Mouse (Mus musculus): Measurements from ENCODE around the gene Dusp3.

The Dusp3 gene

DNA sequence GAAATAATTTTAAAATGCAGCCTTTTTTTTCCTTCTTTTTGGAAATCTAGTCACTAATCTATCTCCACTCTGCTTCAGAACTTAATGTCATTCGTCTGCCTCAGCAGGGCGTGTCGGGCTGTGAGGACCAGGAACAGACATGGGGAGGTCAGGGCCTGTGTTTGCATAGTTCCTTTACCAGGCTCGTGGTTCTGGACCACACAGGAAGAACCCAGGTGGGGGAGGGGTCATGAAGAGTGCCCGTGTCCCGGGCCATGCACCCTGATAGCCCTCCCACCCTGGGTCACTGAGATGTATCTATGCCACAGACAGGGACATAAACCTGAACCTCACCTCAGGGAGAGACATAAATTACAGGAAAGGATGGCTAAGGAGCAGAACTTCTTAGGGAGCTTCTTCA is 12.6 kb downstream of the Dusp3 start:
- DNase-seq: peak; percentile 30

DNA sequence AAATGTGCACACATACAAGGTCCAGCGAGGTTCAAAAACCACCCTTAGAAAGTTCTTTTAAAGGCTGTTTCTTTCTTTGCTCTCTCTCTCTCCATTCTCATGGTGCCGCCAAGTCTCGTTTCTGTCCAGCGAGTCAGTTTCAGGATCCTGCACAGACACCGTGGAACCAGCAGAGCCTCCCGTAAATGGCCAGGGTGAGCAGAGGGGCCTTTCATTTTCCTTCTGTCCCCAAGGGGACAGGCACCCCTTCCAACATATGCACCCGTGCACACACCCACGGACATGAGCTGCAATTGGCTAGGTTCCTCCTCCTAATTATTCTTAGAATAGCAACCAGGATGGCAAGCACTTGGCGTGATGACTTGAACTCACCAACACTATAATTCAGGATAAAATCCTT is 13.3 kb downstream of the Dusp3 start:
- DNase-seq: no peak

DNA sequence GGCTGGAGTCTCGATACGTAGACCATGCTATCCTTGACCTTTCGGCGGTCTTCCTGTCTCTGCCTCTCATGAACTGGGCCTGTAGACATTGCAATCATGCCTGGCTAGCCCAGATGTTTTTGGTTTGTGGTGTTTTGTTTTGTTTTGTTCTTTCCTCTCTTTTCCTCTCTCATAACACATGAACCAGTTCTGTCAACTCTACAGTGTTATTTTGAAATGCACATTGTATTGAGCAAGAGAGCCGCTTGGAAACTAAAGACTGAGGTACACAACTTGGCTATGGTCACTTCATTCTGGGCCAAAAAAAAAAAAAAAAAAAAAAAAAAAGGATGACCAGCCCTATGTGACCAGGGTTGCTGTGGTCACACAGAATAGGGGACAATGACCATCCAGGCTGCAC is 14.2 kb downstream of the Dusp3 start:
- DNase-seq: peak; percentile 56

DNA sequence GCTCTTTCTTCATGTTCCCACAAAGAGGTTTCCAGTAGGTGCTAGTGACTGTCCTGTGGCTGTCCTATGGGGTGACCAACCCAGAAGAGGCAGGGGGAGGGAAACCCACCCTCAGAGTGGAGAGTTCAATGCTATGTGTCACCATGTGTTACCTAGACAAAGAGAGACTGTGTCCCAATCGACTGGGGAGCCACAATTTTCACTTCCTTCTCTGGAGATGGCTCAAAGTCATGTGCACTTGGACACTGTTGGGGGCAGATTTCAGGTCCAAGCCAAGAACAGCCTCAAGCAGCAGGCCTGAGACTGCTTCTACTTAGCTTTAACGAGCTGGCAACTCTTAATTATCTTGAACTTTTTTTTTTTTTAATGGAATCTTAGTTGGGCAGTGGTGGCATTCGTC is 14.7 kb downstream of the Dusp3 start:
- peak; percentile 42 for DNase-seq

DNA sequence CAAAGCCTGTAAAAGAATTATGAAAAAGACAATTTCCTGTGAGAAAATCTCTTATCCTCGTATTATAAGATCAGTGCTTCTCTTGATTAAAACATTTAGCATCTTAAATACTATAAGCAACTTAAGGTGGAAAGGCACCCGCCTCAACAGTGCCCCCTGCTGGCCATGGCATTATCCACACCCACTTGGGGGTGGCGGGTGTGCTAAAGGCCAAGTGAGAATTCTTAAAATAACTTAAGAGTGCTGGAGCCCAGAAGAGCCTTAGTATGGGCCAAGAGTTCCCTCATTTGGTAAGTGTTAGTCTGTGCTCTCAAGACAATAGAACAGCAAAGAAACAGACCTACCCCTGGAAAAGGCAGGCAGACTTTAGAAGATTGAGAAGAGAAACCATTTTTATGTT is 15.4 kb downstream of the Dusp3 start:
- DNase-seq: peak; percentile 76

DNA sequence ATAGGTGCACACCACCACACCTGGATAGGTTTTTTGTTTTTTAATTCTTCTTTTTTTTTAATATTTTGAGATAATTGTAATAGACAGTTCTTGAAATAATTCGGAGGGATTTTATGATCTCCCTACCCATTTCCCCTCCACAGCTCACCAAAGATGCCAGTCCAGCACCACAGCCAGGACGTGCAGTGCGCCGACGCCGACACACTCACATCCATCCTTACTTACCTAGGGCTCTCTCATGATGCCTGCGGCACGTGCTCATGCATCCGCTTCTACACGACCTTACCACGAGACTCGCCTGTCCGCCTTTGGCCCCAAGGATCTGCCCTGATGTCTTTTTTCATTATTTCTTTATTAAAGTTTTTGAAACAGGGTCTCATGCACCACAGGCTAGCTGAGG is 17.0 kb downstream of the Dusp3 start:
- no peak for DNase-seq

DNA sequence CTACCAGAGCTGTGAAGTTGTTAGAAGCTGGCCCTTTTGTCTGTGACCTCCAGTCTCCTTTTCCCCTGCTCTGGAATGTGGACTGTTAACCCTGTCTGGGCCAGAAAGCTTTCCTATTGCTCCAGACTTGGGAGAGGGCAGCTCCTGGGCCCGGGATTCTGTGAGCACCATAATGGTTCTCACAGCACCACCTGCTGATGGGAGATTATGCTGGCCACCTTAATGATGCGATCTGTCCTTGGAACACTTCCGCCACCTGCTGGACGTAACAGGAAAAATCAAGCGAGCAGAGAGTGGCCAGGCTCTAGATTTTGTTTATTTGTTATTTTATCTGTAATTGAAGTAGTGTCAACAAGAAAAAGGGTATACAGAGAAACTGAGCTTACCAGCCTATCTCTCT is 18.0 kb downstream of the Dusp3 start:
- DNase-seq: peak; percentile 93

DNA sequence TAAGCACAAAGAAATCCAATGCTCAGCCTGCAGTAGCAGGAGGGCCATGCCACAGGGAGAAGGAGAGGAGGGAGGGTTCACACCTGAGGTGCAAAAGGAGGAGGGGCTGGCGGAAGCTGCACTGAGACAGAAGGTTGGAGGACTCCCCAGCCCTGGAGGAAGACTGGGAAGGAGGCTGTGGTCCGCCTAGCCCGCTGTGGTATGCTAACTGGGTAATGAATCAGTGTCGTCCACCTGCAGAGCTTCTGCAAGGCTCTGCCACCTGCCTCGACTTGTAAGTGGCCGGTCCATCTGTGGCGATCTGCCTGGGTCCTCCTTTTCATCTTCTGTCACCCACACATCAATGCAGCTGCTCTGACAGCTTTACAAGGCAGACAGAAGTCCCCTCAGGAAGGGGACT is 18.5 kb downstream of the Dusp3 start:
- DNase-seq: no peak

DNA sequence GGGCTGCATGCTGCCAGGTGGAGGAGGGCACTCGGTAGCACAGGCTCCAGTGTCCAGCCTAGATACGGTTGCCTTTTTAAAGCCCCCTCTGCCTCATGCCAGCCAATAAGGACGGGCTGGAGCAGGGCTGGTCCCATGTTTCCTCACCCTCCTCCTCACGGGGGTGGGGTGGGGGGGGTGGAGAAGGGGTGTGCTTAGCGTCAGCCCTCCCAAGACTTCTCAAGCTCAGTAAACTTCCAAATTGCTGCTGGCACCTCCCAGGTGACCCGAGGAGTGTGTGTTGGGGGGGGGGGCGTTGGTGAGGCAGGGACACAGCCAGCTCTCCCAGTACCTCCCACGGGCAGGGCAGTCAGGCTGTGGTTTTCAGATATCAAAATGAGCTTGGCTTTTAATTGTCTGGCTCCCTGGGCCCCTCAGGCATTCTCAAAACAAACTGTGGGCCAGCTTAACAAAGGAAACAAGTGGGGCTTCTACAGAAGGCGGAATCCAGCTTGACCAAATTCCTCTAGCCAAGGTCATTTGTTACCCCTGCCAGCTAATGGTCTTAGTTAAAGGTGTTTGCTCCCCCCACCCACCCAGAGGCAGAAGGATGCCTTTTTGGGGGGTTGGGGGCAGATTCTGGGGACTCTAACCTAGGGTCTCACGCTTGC is 19.7 kb downstream of the Dusp3 start, which contains the start of gene Sost:
Sost (minus strand) TSS at position 51 of the 650 bp plus-strand sequence.
- DNase-seq: no peak

DNA sequence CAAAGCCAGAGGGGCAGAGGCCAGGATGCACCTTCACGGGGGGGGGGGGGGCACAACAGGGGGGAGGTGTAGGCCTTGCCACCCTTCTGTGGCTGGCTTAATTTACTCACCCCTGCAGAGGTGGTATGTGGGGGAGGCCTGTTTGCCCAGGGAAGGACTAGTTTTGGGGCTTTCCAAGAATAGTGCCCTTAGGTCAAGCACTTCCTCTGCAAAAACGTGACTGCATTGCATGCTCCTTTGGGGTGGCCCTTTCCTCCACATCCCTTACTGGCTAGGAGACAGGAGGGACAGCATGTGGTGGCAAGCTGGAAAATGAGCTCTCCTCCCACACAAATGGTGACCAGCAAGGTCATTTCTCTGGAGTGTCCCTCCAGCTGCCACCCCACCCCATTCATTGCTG is 21.3 kb downstream of the Dusp3 start:
- no peak for DNase-seq

DNA sequence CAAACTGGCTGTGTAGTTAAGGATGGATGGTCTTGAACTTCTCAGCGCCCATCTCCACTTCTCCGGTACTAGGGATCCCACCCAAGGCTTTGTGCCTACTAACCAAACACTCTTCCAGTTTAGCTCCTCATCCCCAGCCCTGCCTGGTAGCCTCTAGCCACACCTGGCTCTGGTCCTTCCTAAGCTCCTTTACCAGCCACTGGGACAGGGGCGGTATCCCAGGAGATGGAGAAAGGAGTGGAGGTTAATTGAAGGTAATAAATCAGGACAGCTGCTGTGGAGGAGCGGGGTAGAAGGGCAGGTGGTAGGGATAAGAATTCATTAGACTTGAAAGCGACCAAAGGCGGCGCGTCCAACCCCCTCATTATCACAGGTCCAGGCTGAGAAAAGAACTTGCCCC is 22.2 kb downstream of the Dusp3 start:
- no peak for DNase-seq

DNA sequence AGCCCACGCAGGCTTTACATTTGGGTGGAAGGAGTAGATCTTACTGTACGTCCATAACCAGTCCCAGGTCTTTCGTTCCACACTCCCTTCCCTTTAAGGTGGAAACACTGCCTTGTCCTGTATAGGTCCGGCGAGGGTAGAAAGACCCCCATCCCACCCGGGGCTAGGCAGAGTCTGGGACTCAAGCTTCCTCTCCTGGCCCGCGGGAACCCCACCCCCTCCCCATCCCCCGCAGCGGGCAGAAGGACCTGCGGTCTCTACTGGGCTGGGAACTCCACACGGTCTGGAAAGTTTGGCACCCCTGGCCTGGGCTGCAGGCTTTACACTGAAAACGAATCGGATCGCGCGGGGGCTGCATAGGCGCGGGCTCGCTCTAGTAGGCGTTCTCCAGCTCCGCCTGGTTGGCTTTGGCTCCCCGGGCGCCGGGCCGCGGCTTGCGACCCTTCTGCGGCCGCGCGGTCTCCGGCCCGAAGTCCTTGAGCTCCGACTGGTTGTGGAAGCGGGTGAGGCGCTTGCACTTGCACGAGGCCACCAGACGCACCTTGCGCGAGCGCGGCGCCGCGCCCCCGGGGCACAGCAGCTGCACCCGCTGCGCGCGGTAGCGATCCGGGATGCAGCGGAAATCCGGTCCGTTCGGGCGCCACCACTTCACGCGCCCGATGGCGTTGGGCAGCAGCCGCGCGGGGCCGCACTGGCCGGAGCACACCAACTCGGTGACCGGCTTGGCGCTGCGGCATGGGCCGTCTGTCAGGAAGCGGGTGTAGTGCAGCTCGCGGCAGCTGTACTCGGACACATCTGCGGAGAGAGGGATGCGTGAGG is 23.1 kb downstream of the Dusp3 start:
- DNase-seq: no peak

DNA sequence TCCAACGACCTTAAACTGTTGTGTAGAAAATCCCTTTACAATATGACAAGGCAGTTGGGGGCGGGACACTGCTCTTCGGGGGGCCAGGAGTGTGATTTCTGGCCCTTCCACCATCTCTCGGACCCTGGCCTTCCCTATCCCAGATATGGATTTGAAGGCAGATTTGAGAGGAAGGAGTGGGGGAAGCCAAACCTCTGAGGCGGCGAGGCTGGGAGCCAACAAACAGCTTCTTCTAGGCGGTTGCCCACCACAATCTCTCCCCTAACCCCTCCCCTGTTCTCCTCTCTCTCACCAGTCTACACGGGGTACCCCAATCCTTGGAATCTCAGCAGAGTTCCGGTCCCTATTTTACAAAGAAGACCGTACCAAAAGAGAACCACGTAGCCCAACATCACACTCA is 23.8 kb downstream of the Dusp3 start:
- DNase-seq: no peak

DNA sequence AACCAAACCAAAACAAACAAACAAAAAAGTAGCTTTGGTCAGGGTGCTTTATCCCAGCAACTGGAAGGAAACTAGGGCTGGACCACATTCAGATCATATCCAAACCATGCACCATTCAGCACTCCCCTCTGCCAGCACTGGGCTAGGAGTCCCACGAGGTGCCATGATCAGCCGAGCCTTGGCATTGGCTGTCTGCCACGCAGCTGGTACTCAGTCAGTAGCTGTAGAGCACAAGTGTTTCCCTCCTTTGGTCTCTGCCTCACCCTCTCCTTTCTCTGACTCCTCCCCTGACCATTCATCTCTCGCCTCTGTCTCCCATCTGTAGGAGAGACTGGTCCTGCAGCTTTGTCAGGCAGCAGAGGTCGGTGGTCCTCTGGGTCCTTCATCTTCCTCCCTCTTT is 29.3 kb downstream of the Dusp3 start:
- DNase-seq: no peak

DNA sequence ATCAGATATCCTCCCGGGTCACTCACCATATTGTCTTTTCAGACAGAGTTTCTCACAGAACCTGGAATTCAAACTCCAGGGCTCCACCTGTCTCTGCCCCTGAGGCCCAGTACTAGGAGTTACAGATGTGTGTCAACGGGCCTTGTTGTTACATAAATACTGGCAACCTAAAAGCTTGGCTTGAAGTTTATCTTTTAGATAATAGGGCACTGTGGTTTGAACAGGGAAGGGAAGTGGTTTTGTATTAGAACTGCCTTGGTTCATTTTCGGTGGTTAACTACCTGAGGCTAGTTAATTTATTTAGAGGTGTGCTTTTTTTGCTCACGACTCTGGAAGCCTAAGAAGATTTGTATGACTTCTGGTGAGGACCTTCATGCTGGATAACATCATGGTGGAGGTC is 33.4 kb downstream of the Dusp3 start:
- DNase-seq: no peak

DNA sequence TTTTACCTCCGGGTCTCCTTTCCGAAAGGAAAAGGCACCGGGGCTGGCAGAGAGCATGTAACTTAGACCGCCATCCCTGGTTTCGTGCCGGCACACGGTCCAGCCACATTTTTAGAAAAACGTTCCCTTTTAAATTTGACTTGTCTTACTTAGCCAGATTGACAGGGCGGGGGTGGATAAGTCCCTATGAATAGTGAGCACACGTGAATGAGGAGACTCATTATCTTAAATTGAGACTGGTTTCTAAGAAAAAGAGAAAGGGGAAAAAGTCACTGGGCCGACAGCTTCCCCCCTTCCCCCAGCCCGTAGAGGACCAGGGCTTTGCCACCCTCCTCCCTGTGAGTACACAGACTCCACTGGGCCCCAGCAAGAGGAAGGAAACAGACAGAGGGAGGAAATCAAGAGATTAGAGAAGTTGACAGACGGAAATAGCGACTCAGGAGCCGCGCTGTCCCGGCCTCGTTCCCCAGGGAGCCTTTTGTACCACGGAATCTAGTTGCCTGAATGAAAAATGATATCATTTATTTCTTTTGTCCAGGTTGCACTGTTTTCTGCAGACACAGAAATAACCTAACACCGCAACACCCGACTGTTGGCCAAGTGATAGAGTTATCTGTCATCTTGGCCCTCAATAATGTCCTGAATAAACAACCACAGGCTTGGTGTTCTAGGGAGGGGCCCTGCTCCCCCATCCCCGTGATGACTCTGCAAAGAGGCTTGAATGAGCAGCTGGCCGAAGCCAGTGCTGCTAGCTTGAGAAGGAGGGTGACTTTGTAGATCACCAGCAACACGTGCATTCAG is 34.1 kb downstream of the Dusp3 start:
- peak; percentile 69 for DNase-seq

DNA sequence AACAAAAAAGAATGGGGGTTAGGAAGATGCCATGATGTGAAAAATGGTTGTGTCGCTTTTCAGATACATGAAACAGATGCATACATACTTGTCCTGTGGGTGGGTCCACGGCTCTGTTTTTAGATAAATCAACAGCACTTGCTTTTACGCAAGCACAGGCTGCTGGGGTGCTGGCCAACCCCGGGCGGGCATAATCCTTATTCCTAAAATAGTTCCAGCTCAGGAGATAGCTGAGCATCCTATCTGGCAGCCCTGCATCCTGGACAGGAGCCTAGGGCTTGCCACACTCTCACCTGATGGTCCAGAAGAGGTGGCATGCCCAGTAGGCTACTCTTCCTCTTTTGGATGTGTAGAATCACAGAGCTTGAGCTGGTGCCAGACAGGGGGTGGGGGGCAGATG is 36.8 kb downstream of the Dusp3 start:
- DNase-seq: no peak

DNA sequence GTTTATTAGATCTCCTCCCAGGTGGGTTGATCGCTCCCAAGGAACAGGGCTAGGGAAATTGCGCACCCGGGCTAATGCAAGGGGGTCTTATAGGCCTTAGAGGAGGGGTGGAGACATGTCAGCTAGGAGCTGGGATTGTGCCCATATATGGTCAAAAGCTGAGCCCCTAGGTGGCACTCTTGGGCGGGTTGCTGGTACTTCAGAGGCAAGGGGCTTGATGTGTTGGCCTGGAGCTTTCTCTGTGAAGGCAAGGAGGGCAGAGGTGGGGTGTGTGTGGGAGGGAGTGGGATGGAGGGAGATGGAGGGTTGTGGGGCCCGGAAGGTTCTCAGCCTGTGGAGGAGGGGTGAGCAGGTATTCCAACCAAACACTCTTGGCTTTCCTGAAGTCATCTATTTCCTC is 40.3 kb downstream of the Dusp3 start:
- no peak for DNase-seq

DNA sequence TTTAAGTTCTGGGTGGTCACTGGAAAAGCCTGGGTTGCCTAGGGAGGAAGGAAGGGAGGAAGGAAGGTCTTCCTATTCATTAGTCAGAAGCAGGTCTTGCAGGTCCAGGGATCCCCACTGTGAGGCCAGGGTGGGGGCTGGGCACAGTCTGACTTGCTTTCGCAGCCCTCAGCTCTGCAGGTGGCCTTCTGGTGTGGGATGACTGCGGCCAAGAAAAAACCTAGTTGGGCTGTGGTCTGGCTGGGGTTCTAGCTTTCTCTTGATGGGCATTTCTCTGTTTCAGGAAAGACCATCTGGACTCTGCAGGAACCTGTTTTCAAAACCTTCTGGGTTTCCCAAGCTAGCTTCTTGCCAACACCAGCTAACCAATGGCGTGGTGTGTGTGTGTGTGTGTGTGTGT is 43.8 kb downstream of the Dusp3 start:
- no peak for DNase-seq

DNA sequence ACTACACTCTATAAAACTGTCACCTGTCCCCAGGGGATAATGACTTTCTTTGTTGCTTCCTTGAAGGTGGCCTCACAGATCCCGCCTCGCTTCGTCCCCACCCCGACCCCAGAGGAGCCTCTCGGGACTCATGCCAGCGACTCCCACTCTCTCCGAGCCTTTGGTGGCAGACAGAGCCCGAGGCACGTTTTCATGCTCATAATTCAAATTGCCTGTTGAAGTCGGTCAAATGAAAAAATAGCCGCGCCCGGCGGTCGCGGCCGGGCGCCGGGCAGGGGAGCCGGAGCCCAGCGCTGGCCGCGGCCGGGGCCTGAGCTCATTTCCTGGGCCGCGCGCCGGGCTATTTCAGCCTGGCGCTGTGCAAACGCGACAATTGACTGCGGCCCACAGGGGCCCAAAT is 49.7 kb downstream of the Dusp3 start:
- peak; percentile 18 for DNase-seq

DNA sequence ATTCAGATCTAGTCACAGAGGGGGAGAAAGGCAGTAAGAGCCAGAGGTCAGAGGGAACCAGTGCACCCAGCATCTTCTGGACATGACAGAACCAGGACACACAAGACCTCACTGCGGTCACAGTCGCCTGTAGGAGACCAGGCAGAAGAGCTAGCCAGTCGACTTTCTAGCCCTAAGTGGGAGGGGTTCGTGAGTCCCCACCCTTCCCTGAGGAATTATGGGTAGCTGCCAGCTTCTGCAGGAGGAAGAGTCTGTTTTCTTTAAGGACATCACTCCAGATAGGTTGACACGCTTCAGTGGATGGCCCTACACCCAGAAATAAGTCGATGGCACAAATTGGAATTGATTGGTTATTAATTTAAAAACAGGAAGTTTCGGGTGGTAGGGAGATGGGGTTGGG is 50.4 kb downstream of the Dusp3 start:
- peak; percentile 36 for DNase-seq

DNA sequence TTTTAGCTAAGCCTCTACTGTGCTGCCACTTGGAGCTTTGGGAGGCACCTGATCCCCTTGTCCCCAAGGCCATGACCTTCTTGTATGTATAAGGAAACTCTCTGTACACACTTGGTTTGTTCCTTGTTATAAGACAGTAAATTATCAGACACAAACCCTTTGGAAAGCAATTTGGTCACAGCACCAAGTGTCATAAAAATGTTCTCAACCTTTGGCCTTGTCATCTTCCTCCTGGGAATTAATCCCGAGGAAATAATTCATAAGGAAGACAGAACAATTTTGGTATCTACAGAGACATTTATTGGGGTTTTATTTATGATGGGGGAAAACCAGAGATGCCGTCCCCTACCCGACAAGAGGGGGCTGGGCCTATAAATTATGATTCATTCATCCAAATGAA is 51.1 kb downstream of the Dusp3 start:
- DNase-seq: no peak

DNA sequence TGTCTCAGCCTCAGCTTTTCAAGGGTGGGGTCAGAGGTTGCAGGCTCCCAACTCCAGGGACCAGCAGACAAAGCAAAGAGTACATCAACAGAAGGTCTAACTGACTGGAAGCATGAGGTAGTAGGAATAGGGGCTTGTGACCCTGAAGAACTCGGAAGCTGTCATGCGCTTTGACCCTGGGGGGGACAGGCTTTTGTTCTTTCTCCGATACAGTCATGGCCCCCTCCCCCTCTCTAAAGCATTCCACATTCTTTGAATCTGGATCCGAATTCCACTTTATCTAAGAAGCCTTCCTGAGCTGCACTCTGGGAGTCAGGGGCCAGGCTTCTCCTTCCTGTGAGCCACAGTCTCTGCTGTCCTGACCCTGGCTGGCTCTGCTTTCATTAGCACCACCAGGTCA is 54.8 kb downstream of the Dusp3 start:
- no peak for DNase-seq
